Mouse (Mus musculus) kidney, adult 9 months (tissue): Measurements from ENCODE around the gene Sf3b1.
"Not testable (repeated sequence)": the region's sequence is repeated elsewhere in the genome, so short reads cannot be mapped to it uniquely, and the experiment has no call there.

ENCODE experiments used
- DNase-seq: peaks from one replicate; pipeline ENCODE4 v3.0.0; 2022

The Sf3b1 gene

DNA sequence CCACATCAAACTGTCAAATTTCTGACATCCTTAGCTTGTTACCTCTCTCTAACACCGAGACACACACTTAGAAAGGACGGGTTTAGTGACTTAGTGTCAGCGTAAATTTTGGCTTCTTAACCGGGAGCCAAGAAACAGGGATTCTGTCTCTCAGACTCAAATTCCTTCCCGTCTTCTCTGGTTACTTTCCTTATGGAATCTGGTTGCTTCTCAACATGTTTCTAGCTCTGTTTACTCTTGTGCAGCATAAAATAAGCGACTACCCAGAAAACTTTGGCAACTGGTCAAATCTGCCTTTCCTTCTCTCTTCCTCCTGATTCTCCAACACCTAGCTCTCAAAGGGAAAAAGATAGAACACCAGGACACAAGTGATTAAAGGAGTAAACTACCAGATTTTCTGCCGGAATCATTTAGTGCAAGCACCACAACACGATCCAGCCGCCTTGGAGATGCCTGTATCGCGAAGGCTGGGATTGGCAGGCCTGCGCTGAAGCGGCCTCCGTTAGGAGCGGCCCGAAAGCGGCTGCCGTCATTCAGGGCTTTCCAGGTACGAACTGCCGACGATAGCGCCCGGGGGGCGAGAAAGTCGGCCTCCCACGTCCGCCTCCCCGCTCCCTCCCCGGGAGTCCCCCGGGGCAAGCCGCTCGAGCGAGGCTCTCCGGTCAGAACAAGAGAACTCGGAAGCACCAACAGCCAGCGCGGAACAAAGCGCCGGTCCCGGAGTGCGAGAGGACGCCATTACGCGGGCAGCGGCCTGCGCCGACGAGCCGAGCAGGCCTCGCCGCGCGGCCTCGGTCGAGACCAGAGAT is 633 bp downstream of the Sf3b1 start:
- no peak for DNase-seq

DNA sequence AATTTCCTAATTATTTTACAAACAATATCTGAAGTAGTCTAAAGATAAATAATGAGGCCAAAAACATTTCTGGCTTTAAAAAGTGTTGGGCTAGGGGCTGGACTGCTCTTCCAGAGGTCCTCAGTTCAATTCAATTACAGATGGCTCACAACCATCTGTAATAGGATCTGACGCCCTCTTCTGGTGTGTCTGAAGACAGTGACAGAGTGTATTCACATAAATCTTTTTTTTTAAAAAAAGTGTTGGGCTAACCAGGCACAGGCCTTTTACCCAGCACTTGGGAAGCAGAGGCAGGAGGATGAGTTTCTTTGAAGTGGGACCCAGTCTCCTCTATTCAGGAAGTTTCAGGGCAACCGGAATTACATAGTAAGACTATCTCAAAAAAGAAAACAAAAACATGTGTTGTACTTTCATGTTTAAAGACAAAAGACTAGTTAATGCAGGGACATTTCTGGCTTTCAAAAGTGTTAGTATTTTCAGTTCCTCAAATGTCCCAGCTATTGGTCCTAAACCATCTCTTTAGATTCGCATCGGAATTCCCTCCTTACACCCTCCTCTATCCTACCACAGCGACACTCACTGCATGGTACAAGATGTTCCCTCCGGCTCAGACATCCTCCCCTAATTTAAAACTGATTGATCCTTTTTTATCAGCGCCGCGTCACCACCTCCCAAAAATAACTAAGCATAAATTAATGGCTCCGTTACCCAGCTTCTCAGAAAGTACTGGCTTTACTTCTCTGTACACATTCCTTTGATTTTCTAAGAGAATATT is 1.4 kb downstream of the Sf3b1 start:
- DNase-seq = no peak

DNA sequence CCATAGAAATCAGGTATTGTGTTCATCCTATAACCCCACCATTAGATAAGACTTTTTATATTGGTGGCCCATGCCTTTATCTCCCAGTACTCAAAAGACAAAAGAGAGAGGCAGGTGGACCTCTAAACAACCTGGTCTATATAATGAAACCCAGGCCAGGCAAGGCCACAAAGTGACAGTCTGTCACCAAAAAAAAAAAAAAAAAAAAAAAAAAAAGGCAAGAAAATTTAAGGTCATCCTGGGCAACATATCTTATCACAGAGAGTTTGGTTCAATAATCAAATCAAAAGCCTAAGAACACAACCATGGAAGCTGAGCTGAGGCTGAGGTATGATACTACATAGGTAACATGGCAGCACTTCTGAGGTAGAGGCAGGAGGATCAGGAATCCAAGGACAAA is 5.4 kb downstream of the Sf3b1 start:
- no peak for DNase-seq

DNA sequence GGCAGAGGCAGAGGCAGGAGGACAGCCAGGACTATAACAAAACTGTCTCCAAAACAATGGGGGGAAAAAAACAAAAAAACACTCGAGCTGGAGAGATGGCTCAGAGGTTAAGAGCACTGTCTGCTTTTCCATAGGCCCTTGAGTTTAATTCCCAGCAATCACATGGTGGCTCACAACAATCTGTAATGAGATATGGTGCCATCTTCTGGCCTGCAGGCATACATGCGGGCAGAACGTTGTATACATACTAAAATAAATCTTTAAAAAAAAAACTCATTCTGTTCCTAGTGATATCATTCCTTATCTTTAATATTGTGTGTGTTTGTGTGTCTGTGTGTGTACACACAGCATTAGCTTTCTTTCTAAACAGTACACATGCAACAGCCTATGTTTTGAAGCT is 14.8 kb downstream of the Sf3b1 start:
- DNase-seq = no peak

DNA sequence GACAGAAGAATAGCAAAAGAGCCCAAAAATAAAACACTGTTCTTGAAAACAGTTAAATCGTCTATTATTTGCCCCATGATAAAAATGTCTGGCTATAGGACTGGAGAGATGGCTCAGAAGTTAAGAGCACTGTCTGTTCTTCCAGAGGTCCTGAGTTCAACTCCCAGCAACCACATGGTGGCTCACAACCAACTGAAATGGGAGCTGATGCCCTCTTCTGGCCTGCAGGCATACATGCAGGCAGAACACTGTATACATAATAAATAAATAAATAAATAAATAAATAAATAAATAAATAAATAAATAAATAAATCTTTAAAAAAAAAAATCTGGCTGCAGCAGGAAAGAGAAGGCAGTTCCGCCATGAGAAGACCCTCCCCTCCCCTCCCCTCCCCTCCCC is 19.0 kb downstream of the Sf3b1 start:
- DNase-seq = not testable (repeated sequence)

DNA sequence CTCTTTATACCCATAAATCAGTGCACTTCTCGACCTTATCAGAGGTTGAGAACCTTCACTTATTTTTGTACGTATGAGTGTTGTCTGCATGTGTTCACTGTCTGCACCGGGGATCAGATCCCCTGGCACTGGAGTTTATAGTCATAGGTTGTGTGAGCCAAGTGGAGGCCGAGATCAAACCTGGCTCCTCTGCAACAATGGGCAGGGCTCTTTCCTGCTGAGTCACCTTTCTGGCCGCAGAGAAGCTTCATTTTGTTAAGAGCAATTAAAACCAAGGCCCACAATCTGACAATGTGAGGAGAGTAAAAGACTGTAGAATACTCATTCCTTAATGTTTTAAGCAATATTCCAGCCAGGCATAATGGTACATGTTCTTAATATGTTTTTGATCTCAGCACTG is 33.7 kb downstream of the Sf3b1 start:
- no peak for DNase-seq

DNA sequence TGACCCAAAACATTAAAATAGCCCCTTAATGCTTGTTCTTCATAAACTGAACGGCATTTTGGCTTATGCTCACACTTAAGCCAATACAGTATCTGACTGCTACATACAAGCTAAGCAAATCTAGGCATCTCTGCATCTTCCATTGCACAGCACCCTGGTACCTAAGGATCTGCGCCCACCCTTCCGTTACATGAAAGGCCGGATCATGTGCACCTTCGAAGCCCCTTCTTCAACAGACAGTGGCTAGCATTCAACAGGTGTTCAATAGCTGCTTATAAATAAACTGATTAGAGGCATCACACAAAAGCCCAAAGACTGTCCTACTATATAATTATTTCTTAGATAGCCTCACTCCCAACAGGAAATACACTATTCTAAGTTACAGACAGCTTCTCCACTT is 41.0 kb downstream of the Sf3b1 start:
- DNase-seq = no peak

DNA sequence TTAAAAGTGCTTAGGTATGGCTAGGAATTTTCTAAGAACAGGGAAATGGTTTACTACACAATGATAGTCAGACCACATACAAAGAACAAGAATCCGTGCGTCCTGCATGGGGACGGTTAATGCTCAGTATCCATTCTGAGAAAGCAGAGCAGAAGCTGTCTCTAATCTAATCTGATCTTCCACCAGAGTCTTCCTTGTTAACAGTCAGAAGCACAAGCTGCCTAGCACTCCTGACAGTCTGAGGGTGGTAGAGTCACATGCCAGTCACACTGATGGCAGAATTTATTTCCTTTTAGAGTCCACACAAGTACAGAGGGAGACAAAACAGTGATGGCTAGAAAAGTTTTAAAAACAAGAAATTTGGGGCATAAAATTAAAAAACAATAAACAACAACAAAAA is 41.5 kb downstream of the Sf3b1 start:
- no peak for DNase-seq

DNA sequence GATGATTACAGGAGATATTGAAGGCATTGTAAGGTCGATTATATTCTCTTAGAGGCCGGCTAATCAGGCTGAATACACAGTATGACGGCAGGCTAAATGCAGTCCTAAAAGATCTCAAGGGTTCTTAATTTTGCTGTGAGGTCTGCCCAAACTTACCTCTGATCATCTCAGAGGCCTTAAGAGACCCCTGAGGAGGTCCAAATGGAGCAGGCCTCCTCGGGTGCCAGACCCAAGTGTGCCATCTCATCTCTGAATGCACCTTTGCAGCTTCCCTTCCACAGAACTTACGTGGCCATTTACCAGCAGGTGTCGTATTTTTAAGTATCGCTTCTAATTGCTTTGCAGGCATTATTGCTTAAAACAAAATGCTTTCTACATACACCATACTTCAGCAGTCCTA is 43.1 kb downstream of the Sf3b1 start:
- DNase-seq = no peak

DNA sequence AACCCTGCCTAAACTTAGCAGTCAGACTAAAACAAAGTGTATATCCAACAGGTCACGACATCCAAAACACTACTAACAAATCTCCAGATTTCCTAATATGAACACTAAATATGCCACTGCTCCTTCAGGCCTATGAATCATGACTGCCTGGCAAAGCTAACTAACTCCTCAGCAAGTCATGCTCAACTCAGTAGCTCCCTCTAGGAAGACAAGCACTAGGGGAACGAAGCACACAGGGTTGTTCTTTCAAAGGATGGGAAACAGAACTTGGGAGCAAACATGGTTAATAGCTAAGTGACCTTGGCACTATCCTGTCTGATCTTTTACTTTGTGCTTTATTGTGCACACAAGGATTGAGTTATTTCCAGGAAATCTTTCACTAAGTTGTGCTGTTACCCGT is 43.9 kb downstream of the Sf3b1 start:
- DNase-seq = peak; percentile 59

DNA sequence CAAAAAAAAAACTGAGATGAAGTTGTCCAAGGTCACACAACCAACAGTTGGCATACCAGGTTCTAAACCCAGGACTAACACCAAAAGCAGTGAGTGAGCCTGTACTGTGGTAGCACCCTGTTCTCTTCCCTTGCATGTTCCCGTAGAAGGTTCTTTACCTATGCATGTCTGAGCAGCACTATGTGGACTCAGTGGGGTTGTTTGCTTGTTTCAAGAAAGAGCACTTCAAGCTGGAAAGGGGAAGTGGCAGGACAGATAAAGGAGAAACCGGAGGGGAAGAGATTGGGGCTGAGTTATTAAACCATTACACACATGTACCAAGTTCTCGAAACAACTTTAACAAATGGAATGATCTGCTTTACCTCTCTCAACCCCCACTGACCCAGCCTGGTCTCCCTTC is 44.6 kb downstream of the Sf3b1 start:
- no peak for DNase-seq

DNA sequence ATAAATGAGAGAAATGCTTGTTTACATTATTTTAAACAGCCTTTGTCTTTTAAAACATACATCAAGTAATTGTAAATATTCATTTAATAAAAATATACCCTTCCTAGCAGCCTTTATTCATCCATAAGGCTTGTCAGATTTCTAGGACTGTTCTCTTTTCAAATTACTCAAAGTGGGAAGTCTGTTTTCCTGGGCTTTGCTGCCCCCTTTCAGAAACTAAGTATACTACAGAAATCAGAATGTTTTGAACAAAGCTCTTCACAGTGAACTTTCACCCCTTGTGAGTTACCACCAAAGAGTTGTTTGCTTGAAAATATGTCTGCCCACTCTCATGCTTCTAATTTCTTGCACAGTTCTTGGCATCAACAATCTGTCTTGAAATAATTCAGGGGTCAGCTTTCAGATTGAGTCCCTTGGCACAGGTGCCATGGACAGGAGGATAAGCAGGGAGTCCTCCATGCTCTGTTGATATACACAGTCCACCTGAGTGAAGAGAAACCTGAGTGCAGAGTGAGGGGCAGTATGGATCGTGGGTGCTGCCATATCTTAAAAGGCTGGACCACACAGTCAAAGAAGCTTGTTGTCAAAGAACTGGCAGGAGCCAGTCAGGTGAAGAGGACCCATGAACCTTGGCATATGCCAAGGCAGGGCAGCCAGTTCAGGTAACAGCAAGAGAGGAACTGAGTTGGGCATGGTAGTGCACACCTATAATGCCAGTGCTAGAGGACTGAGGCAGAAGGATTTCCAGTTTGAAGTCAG is 47.9 kb downstream of the Sf3b1 start:
- peak; percentile 53 for DNase-seq

DNA sequence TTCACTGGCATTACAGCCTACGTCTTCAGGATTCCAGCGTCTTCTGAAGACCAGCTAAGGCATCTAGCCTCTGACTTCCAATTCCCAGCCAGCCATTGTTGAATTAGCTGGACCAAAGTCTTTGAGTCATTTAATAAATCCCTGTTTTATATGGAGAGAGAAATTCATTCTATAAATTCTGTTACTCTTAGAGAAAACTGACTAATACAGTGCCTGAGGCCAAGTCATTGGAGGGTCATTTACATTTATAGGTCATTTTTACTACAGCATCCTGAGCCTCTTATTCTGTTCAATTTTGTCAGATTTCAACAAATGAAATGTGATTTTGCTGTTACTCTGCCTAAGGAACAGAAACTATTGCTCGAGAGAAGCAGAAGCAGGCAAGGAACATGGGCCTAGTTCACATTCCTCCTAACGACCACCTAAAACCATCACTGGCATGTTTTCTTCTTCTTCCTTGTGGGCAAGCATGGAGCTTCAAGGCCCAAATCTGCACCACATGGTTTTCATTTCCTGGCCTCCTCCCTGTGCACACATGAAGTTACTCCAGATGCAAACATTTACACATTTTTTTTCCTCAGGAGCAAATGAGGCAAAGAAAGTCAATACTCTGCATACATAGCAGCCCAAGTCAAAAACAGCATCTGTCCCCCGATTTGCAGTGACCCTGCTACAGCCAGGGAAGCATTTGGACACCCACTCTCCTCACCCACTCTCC is 55.4 kb downstream of the Sf3b1 start:
- DNase-seq = no peak

DNA sequence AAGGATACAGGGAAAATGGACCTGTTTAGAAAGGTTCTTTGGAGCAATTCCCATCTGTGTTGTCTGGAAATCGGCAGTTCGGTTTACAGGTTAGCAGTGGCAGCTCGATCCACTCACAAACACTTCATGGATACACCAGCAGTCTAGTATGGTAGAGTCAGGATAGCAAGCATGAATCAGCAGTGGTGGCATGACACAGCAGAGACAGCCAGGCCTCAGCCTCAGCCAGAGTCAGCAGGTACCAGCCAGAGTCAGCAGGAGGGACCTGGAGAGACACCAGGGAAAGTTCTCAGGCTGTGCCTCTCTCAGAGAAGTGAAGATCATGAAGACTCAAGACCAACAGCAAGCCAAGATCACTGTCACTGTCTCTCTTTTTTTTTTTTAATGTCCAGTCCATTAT is 60.4 kb downstream of the Sf3b1 start:
- no peak for DNase-seq

DNA sequence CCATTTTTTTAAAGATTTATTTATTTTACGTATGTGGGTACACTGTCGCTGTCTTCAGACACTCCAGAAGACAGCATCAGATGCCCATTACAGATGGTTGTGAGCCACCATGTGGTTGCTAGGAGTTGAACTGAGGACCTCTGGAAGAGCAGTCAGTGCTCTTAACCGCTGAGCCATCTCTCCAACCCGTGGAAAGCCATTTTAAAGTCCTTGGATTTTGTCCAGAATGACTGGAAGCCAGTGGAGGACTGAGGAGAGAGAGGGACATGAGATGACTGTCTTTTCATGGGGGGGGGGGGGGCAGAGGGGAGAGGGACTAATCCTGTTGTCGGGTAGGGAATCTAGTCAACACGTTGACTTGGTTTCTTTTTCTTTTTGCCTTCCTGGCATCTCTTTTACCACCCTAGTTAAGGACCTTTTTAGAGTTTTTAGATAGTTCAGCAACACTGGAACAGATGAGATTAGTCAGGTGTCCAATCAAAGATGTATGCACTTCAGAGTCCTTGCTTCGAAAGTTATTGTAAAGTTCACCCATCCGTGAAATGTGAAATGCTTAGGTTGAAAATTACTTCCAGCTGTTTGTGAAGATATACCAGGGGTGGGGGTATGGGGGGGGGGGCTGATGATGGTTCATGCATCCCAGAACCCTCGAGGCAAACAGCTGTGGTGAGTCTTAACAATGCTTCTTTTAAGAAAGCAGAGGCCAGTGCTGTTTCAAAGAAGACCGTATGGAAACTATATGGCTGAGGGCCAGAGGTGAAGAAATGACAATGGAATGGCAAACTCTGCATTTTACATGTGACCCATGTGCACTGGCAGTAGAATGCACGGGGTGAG is 61.9 kb downstream of the Sf3b1 start:
- no peak for DNase-seq

DNA sequence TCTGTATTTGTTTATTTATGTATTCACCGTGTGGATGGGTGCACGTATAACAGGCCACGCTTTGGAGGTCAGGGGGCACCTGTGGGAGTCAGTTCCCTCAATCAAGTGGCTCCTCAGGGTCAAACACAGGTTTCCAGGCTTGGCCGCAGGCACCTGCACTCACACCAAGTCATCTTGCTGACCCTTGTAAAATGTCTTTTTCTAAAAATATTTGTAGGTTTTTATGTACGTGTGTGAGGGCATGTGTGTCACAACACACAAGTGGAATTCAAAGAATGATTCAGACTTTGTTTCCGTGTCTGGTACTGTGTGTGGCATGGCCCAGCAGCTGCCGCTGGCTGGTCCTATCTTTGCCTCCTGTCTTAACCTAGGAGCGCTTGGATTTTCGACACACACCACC is 65.6 kb downstream of the Sf3b1 start:
- DNase-seq = no peak

DNA sequence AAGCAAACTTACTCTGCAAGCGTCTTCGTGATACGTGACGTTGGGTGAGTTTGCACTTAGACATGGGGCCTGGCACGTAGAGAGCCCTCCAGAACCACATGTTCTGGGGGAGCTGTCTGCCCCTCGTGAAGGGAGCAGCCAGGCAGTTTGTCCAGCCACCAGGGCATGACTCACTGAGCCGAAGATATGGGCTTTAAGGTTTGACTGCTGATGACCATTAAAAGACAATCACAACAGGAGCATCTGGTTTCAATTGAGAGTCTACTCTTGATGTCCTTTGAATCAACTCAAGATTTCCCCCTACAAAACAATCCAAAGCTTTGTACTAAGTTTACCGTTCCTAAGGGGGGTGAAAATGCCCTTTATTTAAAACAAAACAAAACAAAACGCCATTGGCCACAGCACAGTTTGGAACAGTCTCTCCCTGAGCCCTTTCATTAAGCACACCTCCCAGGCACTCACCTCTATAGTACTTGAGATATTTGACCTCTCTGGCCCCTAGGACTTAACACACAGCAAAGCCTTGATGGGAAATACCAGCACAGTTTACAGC is 66.6 kb downstream of the Sf3b1 start:
- no peak for DNase-seq

DNA sequence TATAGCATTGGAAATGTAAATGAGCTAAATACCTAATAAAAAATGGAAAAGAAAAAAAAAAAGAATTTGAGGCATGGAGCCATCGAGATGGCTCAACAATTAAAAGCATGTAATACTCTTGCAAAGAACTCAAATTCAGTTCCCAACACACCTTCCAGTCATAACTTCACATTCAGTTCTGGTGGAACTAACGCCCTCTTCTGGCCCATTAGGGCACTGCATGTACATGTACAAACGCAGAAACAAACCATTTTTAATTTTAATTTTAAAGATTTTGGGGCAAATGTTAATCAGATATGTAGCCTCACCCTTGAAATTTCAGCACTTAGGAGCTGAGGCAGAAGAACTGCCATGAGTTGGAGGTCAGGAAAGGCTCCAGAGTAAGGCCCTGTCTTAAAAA is 68.8 kb downstream of the Sf3b1 start:
- peak; percentile 14 for DNase-seq

DNA sequence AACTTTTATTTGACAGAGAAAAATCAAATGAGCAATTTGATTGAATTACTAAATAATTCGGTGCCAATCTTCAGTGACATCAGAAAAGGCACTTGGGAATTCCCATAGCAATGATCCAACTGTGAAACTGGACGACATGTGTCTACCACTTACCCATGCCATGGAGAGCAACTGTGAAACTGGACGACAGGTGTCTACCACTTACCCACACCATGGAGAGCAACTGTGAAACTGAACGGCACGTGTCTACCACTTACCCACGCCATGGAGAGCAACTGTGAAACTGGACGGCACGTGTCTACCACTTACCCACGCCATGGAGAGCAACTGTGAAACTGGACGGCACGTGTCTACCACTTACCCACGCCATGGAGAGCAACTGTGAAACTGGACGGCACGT is 70.3 kb downstream of the Sf3b1 start:
- DNase-seq = not testable (repeated sequence)

DNA sequence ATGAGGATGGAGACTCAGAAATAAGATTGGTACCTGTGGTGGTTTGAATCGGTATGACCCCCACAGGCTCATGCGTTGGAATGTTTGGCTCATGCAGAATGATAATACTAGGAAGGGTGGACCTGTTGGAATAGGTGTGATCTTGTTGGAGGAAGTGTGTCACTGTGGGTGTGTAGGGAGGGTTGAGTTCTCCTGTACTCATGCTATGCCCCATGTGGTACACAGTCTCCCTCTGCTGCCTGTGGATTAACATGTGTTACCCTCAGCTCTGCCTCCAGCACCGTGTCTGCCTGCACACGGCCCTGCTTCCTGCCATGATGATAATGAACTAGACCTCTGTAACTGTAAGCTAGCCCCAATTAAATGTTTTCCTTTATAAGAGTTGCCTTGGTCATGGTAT is 72.4 kb downstream of the Sf3b1 start:
- no peak for DNase-seq

DNA sequence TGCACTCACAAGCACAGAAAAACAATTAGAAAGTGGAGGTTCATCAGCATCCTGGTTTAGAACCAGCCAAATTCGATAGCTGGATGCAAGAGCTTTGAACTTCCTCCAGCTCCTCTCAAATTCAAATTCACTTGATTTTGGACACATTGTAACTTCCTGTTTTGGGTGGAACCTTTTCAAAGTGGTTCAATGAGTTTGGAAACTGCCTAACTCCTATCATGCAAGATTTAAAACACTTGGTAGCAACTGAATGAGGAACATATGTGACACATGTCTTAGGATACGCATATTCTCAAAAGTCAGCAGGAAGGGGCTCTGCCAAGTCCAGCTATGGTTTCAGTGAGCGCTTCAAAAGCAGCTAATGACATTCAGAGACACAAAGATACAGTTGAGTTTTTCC is 82.6 kb downstream of the Sf3b1 start:
- DNase-seq = no peak

DNA sequence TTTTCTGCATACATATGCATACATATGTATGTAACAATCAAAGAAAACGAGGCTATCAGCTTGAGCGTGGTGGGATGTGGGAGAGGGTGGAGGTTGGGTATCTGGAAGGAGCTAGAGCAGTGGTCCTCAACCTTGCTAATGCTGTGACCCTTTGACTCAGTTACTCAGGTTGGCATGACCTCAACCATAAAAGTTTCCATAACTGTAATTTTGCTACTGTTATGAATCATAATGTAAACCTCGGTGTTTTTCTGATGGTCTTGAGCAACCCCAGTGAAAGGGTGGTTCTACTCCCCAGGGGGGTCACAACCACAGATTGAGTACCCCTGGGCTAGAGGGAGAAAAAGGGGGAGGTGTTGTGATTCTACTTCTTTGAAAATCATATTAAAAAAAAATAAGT is 91.8 kb downstream of the Sf3b1 start:
- DNase-seq = no peak
